Mouse (Mus musculus) macrophage (primary cell): ENCODE measurements around the gene Spata48. TPM values are rescaled to one million over a fixed set of nuclear protein-coding genes. Genes with fewer than 3 reads are reported as not detected.

Experiments used
- H3K27ac ChIP-seq: fragments of 350-480 bp; formaldehyde crosslinking; 2 replicates; pipeline ENCODE4 v1.9.0; 2021
- H3K36me3 ChIP-seq: fragments of 350-480 bp; formaldehyde crosslinking; 2 replicates; pipeline ENCODE4 v1.9.0; 2021; ENCODE audit errors: inconsistent target
- H3K4me3 ChIP-seq: fragments of 350-480 bp; formaldehyde crosslinking; 2 replicates; pipeline ENCODE4 v1.9.0; 2021; ENCODE audit errors: inconsistent target
- H3K79me2 ChIP-seq: fragments of 350-480 bp; formaldehyde crosslinking; 2 replicates; pipeline ENCODE4 v1.9.0; 2021; ENCODE audit errors: inconsistent target
- WGBS: methylation state at CpG from one replicate; pipeline ENCODE4 v1.1.7; 2026; ENCODE audit warnings: inconsistent platforms; ENCODE audit not compliant: missing documents; 5-methylcytosine and 5-hydroxymethylcytosine counted together
- polyA plus RNA-seq: library from polyadenylated mRNA; stranded (reverse); fragments of 250-400 nt; gene quantifications from 3 replicates; pipeline ENCODE4 v1.2.4, GENCODE M21; 2018; ENCODE audit warnings: inconsistent platforms

Spata48 gene
- polyA plus RNA-seq, 1 experiment from 2014 or later: 1.0 TPM

DNA sequence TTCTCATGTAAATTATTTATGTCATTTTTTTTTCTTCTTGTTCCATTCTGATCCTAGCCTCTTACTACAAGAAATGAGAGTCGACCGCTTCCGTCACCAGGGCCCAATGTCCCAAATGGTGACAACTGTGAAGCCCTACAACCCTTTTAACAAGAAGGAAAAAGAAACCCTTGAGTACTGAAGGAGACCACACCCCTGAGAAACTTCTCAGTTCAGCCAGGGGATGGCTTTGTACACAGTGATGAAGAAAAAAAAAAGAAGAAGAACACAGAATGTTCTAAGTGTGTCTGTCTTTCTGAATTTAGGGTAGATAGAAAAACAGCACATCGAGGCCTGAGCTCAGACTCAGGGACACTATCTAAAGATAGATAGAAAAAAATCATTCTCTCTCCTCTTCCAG, 53.0 kb downstream of the Spata48 start:
- H3K36me3 ChIP-seq: no peaks in the 10 kb centered on the region
- no peaks in the 10 kb centered on the region for H3K79me2 ChIP-seq
- 79% methylated on average over 4 of the region's 4 CpGs for WGBS
- no peak overlapping the region for H3K27ac ChIP-seq
- H3K4me3 ChIP-seq: no peak overlapping the region

DNA sequence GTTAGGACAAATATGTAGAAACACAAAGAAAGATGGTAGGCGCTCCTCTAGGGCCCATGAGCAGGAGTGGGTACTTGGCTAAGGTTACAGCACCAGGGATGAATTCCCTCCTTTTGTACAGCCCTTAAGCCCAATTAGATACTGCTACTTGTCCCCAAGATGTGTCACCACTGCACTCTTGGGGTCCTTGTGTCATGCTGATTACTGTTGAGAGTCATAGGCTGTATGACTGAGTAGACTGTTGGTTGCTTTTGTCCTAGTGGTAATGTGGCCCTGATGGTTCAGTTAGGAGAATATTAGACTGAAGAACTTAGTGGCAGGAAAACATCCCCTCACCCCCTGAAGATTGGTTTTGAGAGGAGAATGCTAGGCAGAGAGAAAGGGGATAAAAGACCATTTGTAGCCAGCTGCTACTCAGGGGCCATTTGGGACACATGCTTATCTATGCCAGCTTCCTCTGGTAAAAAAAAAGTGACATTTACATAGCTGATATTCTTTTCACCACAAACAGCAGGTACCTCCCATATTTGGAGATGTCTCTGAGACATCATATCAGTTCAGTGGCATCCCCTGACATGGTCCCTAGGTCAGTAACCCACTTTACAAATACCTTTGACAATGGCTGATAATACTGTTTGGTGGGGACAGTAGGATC, 56.0 kb downstream of the Spata48 start:
- WGBS: 93% methylated on average over 1 of the region's 1 CpGs
- Histone ChIP-seq H3K27ac (no peak overlapping the region), H3K36me3 (no peaks in the 10 kb centered on the region), H3K79me2 (no peaks in the 10 kb centered on the region), H3K4me3 (no peak overlapping the region)

DNA sequence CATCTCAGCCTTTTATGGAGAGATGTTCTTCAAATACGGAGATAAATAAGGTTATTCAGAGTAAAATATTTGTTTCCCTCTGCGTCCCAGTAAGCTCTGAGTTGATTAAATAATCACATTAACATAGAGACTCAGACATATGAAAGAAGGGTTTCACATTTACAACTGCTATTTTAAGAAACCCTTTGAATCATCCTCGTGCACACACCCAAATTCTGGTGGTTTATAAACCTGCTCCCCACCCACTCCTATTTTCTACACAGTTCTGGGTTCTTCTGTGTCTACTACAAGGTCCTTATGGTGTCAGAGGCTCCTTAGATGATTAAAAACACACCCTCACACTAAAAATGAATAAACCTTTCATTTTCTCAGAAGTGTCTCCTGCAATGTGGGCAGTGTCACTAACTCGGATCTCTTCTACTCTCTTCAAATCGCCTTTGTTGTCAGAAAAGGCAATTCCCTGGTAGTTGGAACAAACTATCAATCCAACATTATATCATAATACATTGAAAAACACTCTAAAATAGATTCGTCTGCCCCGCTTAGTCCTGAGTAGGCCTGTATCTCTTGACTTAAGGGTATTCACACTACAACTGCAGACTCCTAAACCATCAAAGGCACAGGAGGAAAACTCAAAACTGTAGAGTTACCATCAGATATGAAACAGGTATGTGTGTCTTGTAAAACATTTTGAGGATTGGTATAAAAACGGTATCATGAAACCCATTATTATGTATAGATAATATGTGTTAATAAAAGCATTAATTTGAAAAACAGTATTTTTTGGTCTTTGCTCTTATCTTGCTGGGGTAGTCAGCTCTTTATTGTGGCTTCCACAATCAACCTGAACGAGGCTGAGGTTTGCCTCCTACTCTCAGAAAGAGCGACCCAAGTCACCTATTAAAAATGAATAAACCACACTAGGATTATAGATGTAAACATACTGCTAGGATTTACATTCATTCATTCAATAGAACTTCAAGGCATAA, 57.7 kb downstream of the Spata48 start:
- H3K4me3 ChIP-seq: no peak overlapping the region
- 83% methylated on average over 10 of the region's 10 CpGs for WGBS
- H3K36me3 ChIP-seq: no peaks in the 10 kb centered on the region
- H3K27ac ChIP-seq: no peak overlapping the region
- H3K79me2 ChIP-seq: no peaks in the 10 kb centered on the region

DNA sequence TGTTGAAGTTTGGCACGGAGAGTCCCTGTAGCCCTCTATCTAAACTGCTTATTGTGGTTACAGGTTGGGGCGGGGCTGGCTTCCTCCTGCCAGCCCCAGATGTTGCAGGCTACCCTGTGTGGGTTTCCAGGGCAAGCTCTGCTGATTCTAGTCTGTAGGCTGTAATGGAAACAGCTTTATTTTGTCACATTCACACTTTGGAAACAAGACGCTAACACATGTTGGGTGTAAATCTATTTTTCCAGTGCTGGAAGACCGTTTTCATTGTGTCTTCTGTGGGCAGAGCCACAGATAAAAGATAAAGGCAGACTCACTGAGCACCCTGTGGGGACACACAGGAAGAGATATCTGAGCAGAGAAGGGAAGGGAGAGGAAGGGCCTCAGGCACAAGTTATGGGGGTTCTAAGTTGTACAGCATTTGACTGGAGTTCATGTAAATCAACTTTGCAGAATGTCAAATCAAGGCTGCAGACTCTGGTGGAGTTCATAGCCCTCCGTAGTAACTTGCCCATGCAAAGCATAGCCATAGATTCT, 60.1 kb downstream of the Spata48 start:
- no peaks in the 10 kb centered on the region for H3K79me2 ChIP-seq
- no peaks in the 10 kb centered on the region for H3K36me3 ChIP-seq
- no peak overlapping the region for H3K27ac ChIP-seq
- WGBS: 38% methylated on average over 5 of the region's 5 CpGs
- H3K4me3 ChIP-seq: no peak overlapping the region

DNA sequence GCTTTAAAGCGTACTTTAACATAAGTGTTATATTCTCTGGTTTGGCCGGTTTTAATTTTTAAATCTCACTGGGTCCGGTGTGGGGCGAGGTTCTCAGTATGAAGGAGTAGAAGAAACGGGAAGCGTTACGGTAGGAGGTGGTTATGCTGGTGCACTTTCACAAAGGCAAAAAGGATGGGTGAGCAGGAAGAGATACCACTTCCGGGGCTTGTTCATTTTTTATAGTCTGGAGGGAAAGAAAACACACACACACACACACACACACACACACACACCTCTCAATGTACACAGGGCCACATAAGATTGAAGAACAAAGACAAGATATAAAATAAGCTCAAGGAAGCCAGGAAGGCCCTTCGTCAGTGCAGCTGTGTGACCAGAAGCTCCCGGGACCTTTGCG, 66.9 kb downstream of the Spata48 start:
- Histone ChIP-seq H3K4me3 (no peak overlapping the region), H3K79me2 (no peaks in the 10 kb centered on the region), H3K27ac (no peak overlapping the region), H3K36me3 (no peaks in the 10 kb centered on the region)
- 18% methylated on average over 10 of the region's 11 CpGs for WGBS

DNA sequence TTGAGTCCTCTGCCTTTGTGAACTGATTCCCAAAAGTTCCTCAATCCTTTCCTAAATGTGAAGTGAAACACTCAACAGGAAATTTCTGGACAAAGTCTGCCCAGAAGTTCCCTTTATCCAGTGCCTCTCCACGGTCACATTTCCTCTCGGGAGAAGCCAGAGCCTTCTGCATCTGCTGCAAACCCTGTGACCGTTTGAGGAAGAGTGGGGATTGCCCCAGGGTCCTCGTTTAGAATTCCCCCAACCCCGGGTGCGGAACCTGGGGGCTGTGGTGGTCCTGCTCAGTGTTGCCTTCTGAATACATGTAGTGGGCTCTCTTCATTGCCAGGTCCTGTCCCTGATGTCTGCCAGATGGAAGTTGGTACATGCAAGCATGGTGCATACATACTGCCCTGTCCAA, 67.3 kb downstream of the Spata48 start:
- H3K27ac ChIP-seq: no peak overlapping the region

DNA sequence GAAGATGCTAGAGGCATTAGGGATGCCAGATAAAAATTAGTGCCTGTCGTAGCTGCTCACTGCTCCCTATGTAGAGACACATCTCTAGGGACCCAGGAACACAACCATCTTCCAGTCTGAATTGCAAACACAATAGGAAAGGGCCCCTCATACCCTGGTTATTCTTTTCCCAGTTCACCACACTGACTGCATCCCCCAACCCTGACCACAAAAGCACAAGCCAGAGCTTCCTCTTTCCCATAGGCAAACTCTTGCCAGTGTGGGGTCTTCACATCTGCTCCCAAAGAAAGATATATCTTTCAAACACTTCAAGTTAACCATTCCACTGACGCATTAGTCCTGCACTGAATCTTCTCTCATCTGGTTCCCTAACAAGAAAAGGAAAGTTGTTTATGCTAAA, 68.2 kb downstream of the Spata48 start:
- H3K27ac ChIP-seq: no peak overlapping the region
- WGBS: 68% methylated on average over 2 of the region's 2 CpGs
- no peaks in the 10 kb centered on the region for H3K79me2 ChIP-seq
- H3K36me3 ChIP-seq: no peaks in the 10 kb centered on the region
- H3K4me3 ChIP-seq: no peak overlapping the region

More for the DNA sequence above, 67.3 kb downstream of the Spata48 start:
- H3K4me3 ChIP-seq: no peak overlapping the region
- H3K36me3 ChIP-seq: no peaks in the 10 kb centered on the region
- H3K79me2 ChIP-seq: no peaks in the 10 kb centered on the region
- WGBS: 36% methylated on average over 6 of the region's 6 CpGs

DNA sequence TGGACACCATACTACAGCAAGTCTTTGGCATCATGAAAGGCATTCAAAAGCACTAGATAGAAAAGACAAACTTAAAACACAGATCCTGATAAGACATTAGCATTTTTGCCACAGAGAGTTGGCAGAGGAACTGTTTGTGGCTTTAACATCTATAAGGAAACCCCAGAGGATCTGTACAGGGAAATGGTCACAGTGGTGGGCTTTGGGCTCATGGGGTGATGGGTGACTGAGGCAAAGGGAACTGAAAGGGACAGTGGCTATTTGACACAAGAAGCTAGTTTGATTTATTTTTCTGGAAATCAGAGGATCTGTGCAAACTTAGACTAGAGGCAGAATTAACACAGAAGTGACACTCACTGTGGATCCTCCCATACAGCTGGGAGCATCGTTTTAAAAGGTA, 74.4 kb downstream of the Spata48 start:
- H3K27ac ChIP-seq: no peak overlapping the region
- 21% methylated on average over 1 of the region's 1 CpGs for WGBS

DNA sequence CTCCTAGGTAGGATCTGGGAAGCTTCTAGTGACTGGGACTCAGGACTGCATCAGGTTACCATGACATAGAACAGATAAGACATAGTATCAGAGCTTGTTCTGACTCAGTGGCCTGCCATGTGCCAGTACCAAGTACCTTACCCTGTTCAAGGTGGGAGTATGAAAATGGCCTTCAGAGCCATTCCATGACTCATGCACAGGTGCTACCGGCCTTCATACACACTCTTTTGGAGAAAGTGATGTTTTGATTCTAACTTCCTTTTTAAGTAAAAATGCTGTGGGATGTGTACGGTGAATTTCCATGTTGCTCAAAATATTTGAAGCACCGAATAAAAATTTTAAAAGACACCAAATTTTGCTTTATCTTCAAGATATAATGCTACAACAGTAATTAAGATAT, 84.1 kb downstream of the Spata48 start:
- 72% methylated on average over 3 of the region's 3 CpGs for WGBS
- no peak overlapping the region for H3K4me3 ChIP-seq
- H3K27ac ChIP-seq: no peak overlapping the region
- no peaks in the 10 kb centered on the region for H3K36me3 ChIP-seq
- H3K79me2 ChIP-seq: no peaks in the 10 kb centered on the region

More for the DNA sequence above, 74.4 kb downstream of the Spata48 start:
- no peak overlapping the region for H3K4me3 ChIP-seq
- no peaks in the 10 kb centered on the region for H3K36me3 ChIP-seq
- no peaks in the 10 kb centered on the region for H3K79me2 ChIP-seq

DNA sequence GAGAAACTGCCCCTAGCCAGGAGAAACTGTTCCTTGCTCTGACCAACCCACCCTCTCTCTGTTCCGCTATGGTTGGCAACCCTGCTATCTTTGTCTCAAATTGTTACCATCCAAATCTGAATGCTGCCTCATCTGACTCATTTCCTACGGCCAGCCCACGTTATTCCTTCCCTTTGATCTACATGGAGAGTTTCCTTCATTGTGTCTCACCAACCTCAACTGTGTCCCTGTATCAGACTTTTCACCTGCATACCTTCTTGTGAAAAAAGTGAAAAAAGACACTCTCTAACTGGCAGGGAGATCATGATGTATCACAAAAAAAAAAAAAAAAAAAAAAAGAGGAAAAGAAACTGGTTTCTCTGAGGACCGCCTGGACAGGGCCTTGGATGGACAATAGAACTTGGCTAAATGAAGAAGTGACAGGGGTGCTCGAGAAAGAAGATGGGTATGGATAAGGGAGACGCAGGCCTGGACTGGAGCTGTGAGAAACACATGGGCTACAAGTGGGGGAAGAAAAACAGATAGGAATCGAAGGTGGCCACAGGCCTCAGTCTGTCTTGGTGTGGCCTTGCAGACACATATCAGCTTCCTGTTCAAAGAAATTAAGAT, 85.1 kb downstream of the Spata48 start:
- H3K79me2 ChIP-seq: no peaks in the 10 kb centered on the region
- H3K4me3 ChIP-seq: no peak overlapping the region
- no peaks in the 10 kb centered on the region for H3K36me3 ChIP-seq
- H3K27ac ChIP-seq: no peak overlapping the region
- WGBS: 35% methylated on average over 7 of the region's 7 CpGs

DNA sequence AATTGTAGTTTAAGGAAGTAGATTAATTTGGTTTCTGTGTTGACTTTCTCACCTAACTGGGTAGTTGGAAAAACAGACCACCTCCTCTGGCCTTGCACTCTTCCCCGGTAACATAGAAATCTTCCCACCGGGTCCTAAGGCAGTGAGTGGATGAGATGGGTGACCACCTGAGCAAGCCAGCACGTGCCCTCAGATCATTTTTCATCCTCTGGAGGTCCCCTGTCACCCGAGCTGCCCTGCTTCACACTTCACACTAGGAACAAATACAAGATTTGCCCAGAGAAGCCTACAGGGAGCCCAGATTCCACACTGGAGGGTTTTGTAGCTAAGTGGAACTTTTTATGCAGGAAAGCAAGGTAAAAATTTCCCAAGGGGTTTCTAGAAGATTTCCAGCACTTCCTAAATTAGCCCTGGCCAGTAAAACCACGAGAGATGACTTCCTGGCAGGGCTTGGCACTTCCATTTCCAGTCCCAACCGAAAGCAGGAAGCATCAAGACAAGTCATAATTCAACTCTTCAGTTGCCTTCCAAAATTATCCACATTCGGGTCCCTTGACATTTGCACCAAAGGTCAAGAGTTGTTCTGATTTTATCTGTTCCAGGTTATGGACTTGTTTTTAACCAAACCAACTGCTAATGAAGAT, 85.8 kb downstream of the Spata48 start:
- no peak overlapping the region for H3K4me3 ChIP-seq
- no peaks in the 10 kb centered on the region for H3K36me3 ChIP-seq
- no peak overlapping the region for H3K27ac ChIP-seq
- no peaks in the 10 kb centered on the region for H3K79me2 ChIP-seq
- WGBS: 37% methylated on average over 7 of the region's 7 CpGs

DNA sequence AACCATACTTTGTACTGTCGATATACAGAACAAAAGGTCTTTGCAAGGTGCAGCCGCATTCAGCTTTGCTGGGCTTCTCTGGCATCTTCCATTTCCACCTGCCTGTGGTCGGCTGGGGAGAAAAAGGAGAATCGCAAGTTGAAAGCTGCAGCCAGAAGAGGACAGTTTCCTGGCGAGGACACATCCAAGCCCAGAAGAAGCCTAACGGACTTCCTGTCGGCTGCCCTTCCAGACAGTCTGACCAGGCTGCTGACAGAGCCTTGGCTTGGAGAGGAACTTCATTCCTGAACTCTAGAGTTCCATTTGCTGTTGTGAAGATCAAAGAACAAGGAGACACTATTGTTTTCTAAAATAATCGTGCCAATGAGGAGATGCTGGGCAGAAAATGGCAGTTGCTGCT, 93.7 kb downstream of the Spata48 start:
- Histone ChIP-seq H3K79me2 (no peaks in the 10 kb centered on the region), H3K27ac (no peak overlapping the region), H3K36me3 (no peaks in the 10 kb centered on the region), H3K4me3 (no peak overlapping the region)
- WGBS: 55% methylated on average over 8 of the region's 8 CpGs

DNA sequence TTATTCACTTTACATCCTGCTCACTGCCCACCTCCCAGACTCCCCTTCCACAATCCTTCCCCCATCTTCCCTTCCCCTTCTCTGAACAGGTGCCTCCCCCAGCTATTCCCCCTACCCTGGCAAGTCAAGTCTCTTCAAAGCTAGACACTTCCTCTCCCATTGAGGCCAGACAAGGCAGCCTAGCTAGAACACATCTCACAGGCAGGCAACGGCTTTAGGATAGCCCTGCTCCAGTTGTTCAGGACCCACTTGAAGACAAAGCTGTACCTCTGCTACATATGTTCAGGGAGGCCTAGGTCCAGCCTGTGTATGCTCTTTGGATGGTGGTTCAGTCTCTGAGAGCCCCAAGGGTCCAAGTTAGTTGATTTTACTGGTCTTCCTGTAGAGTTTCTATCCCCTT, 94.3 kb downstream of the Spata48 start:
- WGBS: 86% methylated on average over 1 of the region's 1 CpGs
- no peaks in the 10 kb centered on the region for H3K36me3 ChIP-seq
- no peak overlapping the region for H3K4me3 ChIP-seq
- H3K79me2 ChIP-seq: no peaks in the 10 kb centered on the region
- no peak overlapping the region for H3K27ac ChIP-seq

DNA sequence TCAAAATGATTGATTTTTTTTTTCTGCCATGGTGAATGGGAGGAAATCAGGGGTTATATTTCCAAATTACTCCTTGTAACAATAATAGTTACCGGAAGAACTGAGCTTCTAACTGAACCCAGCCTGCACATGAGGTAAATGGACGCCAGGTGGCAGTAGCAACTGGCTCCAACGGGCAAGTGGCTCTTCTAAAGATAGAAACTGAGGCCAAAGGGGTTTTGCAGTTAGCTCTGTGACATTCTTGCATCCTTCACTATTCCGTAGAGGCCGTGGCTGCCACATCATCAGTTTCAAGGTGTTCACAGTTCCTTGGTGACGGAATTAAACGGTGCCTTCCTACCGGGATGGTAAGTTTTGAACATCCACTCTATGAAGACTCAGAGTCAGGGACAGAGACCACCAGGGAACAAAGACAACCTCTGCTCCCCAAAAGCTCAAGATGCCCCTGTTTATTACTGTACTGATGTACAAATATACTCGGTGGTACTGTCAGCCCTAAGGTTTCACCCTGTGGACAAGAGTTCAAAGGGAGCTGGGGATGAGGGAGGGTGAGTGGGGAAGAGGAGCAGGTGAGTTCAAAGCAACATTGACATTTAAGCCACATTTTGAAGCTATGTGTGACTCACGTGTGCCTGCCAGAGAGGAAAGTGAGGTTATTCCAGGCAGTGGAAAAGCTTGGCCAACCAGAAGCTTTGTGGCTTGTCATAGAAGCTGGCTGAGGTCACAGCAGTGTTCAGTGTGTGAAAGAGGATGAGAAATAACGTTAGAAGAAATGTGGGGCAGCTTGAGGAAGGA, 95.5 kb downstream of the Spata48 start:
- H3K79me2 ChIP-seq: no peaks in the 10 kb centered on the region
- 0 out of 2 replicates have a peak overlapping the region, but pooled peaks have one; percentile 43 for H3K27ac ChIP-seq
- 20% methylated on average over 11 of the region's 11 CpGs for WGBS
- no peaks in the 10 kb centered on the region for H3K36me3 ChIP-seq
- H3K4me3 ChIP-seq: no peak overlapping the region
